Mouse (Mus musculus) kidney, embryonic 14.5 days (tissue): ENCODE data around the gene Cisd3. TPM values are rescaled to one million over a fixed set of nuclear protein-coding genes. Genes with fewer than 3 reads are reported as not detected.
"Not testable (repeated sequence)": the region's sequence is repeated elsewhere in the genome, so short reads cannot be mapped to it uniquely, and the experiment has no call there.

Experiments
- ATAC-seq: fragments of 200-750 bp; cut with Nextera tagmentation; 2 replicates; pipeline ENCODE4 v1.8.0; 2017; ENCODE audit warnings: moderate number of reproducible peaks, mild to moderate bottlenecking, moderate TSS enrichment, moderate library complexity; ENCODE audit not compliant: low FRiP score, low TSS enrichment
- H3K27ac ChIP-seq: fragments of 300-500 bp; sonication (generic); 2 replicates; pipeline ENCODE4 v1.5.1; 2014; ENCODE audit warnings: low read depth, mild to moderate bottlenecking, low read length, moderate library complexity, mixed read lengths
- H3K27me3 ChIP-seq: fragments of 300-500 bp; sonication (generic); 2 replicates; pipeline ENCODE4 v1.6.1; 2014; ENCODE audit warnings: mild to moderate bottlenecking, low read length; ENCODE audit not compliant: control insufficient read depth, insufficient read depth
- H3K36me3 ChIP-seq: fragments of 300-500 bp; sonication (generic); 2 replicates; pipeline ENCODE4 v1.6.1; 2014; ENCODE audit warnings: low read length, mixed read lengths; ENCODE audit not compliant: control insufficient read depth, insufficient read depth
- H3K4me1 ChIP-seq: fragments of 300-500 bp; sonication (generic); 2 replicates; pipeline ENCODE4 v1.6.1; 2014; ENCODE audit warnings: low read length, mixed read lengths; ENCODE audit not compliant: control insufficient read depth, insufficient read depth
- H3K4me2 ChIP-seq: fragments of 300-500 bp; sonication (generic); replicated peaks from 2 replicates; pipeline ENCODE4 v1.6.1; 2014; ENCODE audit warnings: low read depth, mild to moderate bottlenecking, low read length
- H3K4me3 ChIP-seq: fragments of 300-500 bp; sonication (generic); 2 replicates; pipeline ENCODE4 v1.5.1; 2014; ENCODE audit warnings: mild to moderate bottlenecking, low read length
- H3K9ac ChIP-seq: fragments of 300-500 bp; sonication (generic); 2 replicates; pipeline ENCODE4 v1.6.1; 2014; ENCODE audit warnings: low read depth, mild to moderate bottlenecking, low read length, moderate library complexity
- H3K9me3 ChIP-seq: fragments of 300-500 bp; sonication (generic); 2 replicates; pipeline ENCODE4 v1.6.1; 2016; ENCODE audit warnings: low read length; ENCODE audit not compliant: control insufficient read depth
- WGBS: fragments of 180-500 bp; shearing (Covaris S2); extraction: QIAGEN DNeasy Blood & Tissue Kit; methylation state at CpG from one replicate; pipeline ENCODE4 v1.1.7; 2014; 5-methylcytosine and 5-hydroxymethylcytosine counted together
- polyA plus RNA-seq: library from polyadenylated mRNA; unstranded; fragments of >200 nt; fragmentation: Nextera tagmentation; extraction: Ambion mirVana; gene quantifications from 2 replicates; pipeline ENCODE4 v1.2.1, GENCODE M21; 2014

Gene Cisd3
- polyA plus RNA-seq, 1 experiment from 2014 or later: 30.5 TPM

- Histone ChIP-seq H3K36me3 (peaks cover 82% of the 10 kb centered on the region), H3K4me3 (no peak overlapping the region), H3K4me1 (no peaks in the 10 kb centered on the region), H3K27me3 (no peaks in the 10 kb centered on the region), H3K27ac (no peak overlapping the region), H3K4me2 (no peak overlapping the region), H3K9me3 (no peaks in the 10 kb centered on the region), H3K9ac (no peak overlapping the region)
- no peak for ATAC-seq
- WGBS: 90% methylated on average over 4 of the region's 4 CpGs
These were observed 35.7 kb downstream of the Cisd3 start for GRCm38 (mm10) chr11:97721338-97721737.

DNA sequence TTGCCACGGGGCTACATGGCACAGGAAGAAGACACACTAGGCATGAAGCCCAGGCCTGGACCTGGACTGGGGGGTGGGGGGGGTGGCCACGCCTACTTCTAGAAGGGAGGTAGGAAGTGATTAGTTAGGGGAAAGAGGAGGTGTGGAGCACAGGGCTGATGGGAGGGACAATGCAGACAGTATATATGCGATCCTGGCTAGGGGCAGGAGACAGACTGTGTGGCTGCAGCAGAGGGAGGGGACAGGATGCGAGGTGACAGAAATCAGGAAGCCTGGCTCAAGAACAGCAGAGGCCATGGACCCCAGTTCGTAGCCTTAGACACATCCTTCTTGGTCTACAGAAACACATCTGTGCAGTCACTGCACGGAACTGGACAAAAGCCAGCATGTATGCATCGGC, 38.1 kb downstream of the Cisd3 start:
- Histone ChIP-seq H3K9me3 (no peaks in the 10 kb centered on the region), H3K27me3 (no peaks in the 10 kb centered on the region), H3K4me1 (no peaks in the 10 kb centered on the region), H3K4me3 (no peak overlapping the region), H3K27ac (no peak overlapping the region), H3K9ac (no peak overlapping the region), H3K4me2 (no peak overlapping the region), H3K36me3 (peaks cover 81% of the 10 kb centered on the region)
- 70% methylated on average over 7 of the region's 7 CpGs for WGBS
- no peak for ATAC-seq

GRCm38 (mm10) chr11:97728311-97728710, 42.7 kb downstream of the Cisd3 start:
- Histone ChIP-seq H3K9me3 (no peaks in the 10 kb centered on the region), H3K4me3 (no peak overlapping the region), H3K4me1 (no peaks in the 10 kb centered on the region), H3K27ac (no peak overlapping the region), H3K36me3 (peaks cover 69% of the 10 kb centered on the region), H3K4me2 (no peak overlapping the region), H3K9ac (no peak overlapping the region), H3K27me3 (no peaks in the 10 kb centered on the region)
- WGBS: 56% methylated on average over 7 of the region's 7 CpGs
- ATAC-seq: no peak

- H3K36me3 ChIP-seq: peaks cover 67% of the 10 kb centered on the region
- H3K4me1 ChIP-seq: peaks cover under 1% of the 10 kb centered on the region; the same call in 1 of the 2 replicates
- no peak overlapping the region for H3K4me2 ChIP-seq
- H3K27me3 ChIP-seq: no peaks in the 10 kb centered on the region
- H3K27ac ChIP-seq: no peak overlapping the region
- no peak for ATAC-seq
- no peaks in the 10 kb centered on the region for H3K9me3 ChIP-seq
- no peak overlapping the region for H3K9ac ChIP-seq
- WGBS: 80% methylated on average over 7 of the region's 7 CpGs
- H3K4me3 ChIP-seq: no peak overlapping the region
These were observed 43.1 kb downstream of the Cisd3 start for GRCm38 (mm10) chr11:97728730-97729129.

DNA sequence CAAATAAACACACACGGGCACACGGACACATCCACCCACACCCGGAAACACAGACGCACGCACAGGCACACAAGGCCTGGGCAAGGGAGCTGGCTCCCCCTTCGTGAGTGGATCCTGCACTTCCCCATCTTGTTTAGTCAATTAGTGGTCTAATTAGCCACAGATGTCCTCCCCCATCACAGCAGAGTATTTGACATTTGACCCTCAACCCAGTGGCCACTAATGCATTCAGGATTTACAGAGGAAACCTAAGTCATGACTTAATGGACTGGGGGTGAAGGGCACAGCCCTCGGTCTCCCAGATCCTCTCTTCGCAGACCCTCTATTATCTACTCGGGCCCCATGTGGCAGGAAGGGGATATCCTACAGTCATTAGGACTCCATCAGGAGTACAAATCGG, 48.1 kb downstream of the Cisd3 start:
- Histone ChIP-seq H3K4me3 (no peak overlapping the region), H3K9ac (no peak overlapping the region), H3K4me2 (no peak overlapping the region), H3K27ac (no peak overlapping the region), H3K9me3 (no peaks in the 10 kb centered on the region), H3K36me3 (peaks cover 30% of the 10 kb centered on the region), H3K4me1 (peaks cover 7% of the 10 kb centered on the region; the same call in 1 of the 2 replicates), H3K27me3 (no peaks in the 10 kb centered on the region)
- no peak for ATAC-seq
- 16% methylated on average over 10 of the region's 10 CpGs for WGBS

GRCm38 (mm10) chr11:97734810-97735209, 49.2 kb downstream of the Cisd3 start:
- H3K9ac ChIP-seq, H3K27ac ChIP-seq, H3K4me3 ChIP-seq, H3K27me3 ChIP-seq, H3K9me3 ChIP-seq, H3K4me2 ChIP-seq, ATAC-seq: not testable (repeated sequence)
- Histone ChIP-seq H3K4me1 (peaks cover 11% of the 10 kb centered on the region), H3K36me3 (peaks cover 22% of the 10 kb centered on the region)
- 86% methylated on average over 5 of the region's 5 CpGs for WGBS

- Histone ChIP-seq H3K36me3 (peaks cover 11% of the 10 kb centered on the region), H3K27ac (no peak overlapping the region), H3K9me3 (no peaks in the 10 kb centered on the region), H3K27me3 (no peaks in the 10 kb centered on the region), H3K4me3 (no peak overlapping the region), H3K4me1 (peaks cover 20% of the 10 kb centered on the region), H3K9ac (no peak overlapping the region), H3K4me2 (no peak overlapping the region)
- WGBS: 92% methylated on average over 5 of the region's 5 CpGs
- no peak for ATAC-seq
These were observed 51.0 kb downstream of the Cisd3 start for GRCm38 (mm10) chr11:97736645-97737044.

DNA sequence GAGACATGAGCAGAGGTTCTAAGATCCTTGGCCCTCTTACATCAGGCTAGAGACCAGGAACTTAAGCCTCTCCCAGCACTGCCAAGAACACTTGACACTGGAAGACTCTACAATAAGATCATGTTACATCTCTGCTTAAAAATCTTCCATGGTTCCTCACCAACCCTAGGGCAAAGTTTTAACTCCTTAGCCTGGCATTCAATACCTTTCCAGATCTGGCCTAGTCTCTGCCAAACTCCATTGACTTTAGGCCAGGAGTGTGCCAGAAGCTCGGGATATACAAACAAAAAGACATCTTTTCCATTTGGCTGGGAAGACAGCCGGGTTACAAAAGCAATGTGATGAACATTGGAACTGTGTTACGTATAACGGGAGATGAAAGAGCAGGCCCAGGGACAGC, 52.0 kb downstream of the Cisd3 start:
- WGBS: 70% methylated on average over 4 of the region's 4 CpGs
- H3K27me3 ChIP-seq: no peaks in the 10 kb centered on the region
- peaks cover 24% of the 10 kb centered on the region for H3K4me1 ChIP-seq
- no peak overlapping the region for H3K27ac ChIP-seq
- H3K4me3 ChIP-seq: no peak overlapping the region
- H3K9ac ChIP-seq: no peak overlapping the region
- H3K4me2 ChIP-seq: no peak overlapping the region
- no peaks in the 10 kb centered on the region for H3K9me3 ChIP-seq
- H3K36me3 ChIP-seq: peaks cover 3% of the 10 kb centered on the region
- ATAC-seq: no peak
